Mouse (Mus musculus): ENCODE measurements at regions not wholly inside any gene's neighbourhood (a gene's known extent, or its start where the extent isn't known, plus 50 kb on each side); places are given as distances from the start of the nearest gene placed in this dataset.

- no peak for TF ChIP-seq CTCF (conservative IDR thresholded peaks at IDR 0.05; ENCODE audit: insufficient read depth, insufficient read length, low read depth, low read length)
- no peak for TF ChIP-seq POLR2A (IDR thresholded peaks at IDR 0.05; ENCODE audit: low read depth, low read length)
These were observed 478.1 kb downstream of the Fut8 start for GRCm38 (mm10) chr12:77715979-77716378.
